Mouse (Mus musculus) MEL-GATA-1-ER (cell line): Measurements from ENCODE around the gene Ldb1.

Experiments
- DNase-seq: peaks from one replicate; pipeline ENCODE4 v3.0.0-alpha.2; 2012; ENCODE audit warnings: low read depth; ENCODE audit errors: extremely low read depth

The Ldb1 gene

GRCm38 (mm10) chr19:45984379-45984778 is 60.6 kb downstream of the Ldb1 start:
- no peak for DNase-seq
